Mouse (Mus musculus): Measurements from ENCODE around the gene Cd274.

The Cd274 gene

GRCm38 (mm10) chr19:29430516-29430915, 63.3 kb downstream of the Cd274 start:
- DNase-seq (ENCODE audit: low read depth): no peak

DNA sequence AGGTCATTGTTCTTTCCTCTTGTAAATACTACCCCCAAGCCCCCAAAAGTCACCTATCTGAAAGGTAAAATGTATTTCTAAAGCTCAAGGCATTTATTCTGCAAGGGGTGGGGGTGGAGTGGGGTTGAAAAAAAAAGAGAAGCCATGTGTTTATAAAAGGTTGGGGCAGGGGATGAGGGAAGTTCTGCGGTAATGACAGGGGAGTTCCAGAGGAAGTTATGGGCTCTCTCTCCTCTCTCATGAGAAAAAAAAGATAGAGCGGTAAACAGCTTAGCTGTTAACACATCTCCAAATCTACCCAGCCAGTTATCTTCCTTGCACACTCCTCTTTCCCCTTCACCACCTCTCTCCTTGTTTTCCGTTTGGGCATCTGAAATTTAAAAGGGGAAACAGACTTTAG, 63.7 kb downstream of the Cd274 start:
- no peak for DNase-seq (ENCODE audit: low read depth)

DNA sequence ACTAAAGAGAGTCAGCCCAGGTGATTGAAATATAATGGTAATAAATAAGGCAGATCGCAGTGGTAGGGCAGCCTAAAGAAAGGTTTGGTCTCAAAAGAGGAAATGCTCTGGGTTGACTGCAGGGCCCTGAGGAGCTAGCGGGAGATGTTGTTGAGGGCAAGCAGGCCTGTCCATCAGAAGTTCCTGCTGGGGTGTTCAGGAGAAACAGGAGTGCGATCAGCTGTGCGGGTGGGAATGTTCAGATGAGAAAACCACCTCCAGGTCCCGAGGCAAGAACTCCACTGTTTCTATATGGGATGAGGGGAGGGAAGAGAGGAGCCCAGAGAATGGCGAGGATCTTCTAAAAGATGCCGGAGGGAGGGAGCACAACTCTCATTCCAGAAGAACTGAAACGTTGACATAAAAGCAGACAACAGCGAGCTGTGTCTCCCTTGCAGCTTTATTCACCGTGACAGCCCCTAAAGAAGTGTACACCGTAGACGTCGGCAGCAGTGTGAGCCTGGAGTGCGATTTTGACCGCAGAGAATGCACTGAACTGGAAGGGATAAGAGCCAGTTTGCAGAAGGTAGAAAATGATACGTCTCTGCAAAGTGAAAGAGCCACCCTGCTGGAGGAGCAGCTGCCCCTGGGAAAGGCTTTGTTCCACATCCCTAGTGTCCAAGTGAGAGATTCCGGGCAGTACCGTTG, 69.7 kb downstream of the Cd274 start:
- DNase-seq (ENCODE audit: low read depth): no peak

Measured in fibroblast of lung, adult 2 months (primary cell).